Comparison of ENCODE assay signal across 16 mouse cellular contexts in genomic region chr4:148978221-148978855, GRCm38 (mm10).
DNase-seq lines count a peak whose midpoint lies in the region; ATAC-seq and TF ChIP-seq lines count a peak whose summit lies in the region.
"Had no signal": no experiment of that assay in that cellular context is flagged by ENCODE, and none has a peak within 500 bp of the region (broad histone marks: within the 10 kb centered on the region; RNA-seq: fewer than 3 reads in every experiment).

No protein-coding gene starts in this region.

- no peak overlapping the region for H3K4me3 ChIP-seq in heart, embryonic 13.5 days
- H3K4me3 ChIP-seq in lung, embryonic 15.5 days: no peak overlapping the region
- no peak overlapping the region for H3K4me3 ChIP-seq in embryonic facial prominence, embryonic 15.5 days (replicated peaks)
- H3K4me3 ChIP-seq in stomach, embryonic 16.5 days (replicated peaks; ENCODE audit: low read length): no peak overlapping the region
- no peak overlapping the region for H3K4me3 ChIP-seq in liver, postnatal 0 days (ENCODE audit: low read depth, low read length)
- H3K4me3 ChIP-seq: liver, embryonic 15.5 days; midbrain, embryonic 10.5 days had no signal

- peak overlapping the region; percentile 42 for H3K27ac ChIP-seq in heart, embryonic 13.5 days (replicated peaks)
- peak overlapping the region; percentile 49 for H3K27ac ChIP-seq in lung, embryonic 15.5 days
- peak overlapping the region; percentile 17; the same call in 1 of the 2 replicates for H3K27ac ChIP-seq in embryonic facial prominence, embryonic 15.5 days (replicated peaks)
- H3K27ac ChIP-seq in stomach, embryonic 16.5 days (ENCODE audit: low read length): peak overlapping the region; percentile 60
- H3K27ac ChIP-seq in liver, postnatal 0 days (ENCODE audit: low read depth): no peak overlapping the region
- H3K27ac ChIP-seq: liver, embryonic 15.5 days; midbrain, embryonic 10.5 days had no signal

- no peak for DNase-seq in heart, postnatal 25 days (ENCODE audit: low spot score)
- no peak for DNase-seq in lung, postnatal 25 days (ENCODE audit: low spot score)
- DNase-seq in liver, postnatal 0 days: no peak
- DNase-seq in adrenal gland, postnatal 14 days: no peak
- DNase-seq: cerebellum, postnatal 25 days; gastrocnemius, postnatal 36 days; heart, postnatal 10 days; kidney, adult 11 months; kidney, postnatal 4 days; thymus, postnatal 36 days had no signal

- TF ChIP-seq EP300 in liver, postnatal 0 days (IDR thresholded peaks at IDR 0.05; ENCODE audit: low read depth): no peak

- H3K27me3 ChIP-seq in heart, embryonic 13.5 days (replicated peaks): no peaks in the 10 kb centered on the region
- H3K27me3 ChIP-seq in lung, embryonic 15.5 days: no peaks in the 10 kb centered on the region
- H3K27me3 ChIP-seq in embryonic facial prominence, embryonic 15.5 days: no peaks in the 10 kb centered on the region
- H3K27me3 ChIP-seq in stomach, embryonic 16.5 days (ENCODE audit: control insufficient read depth, insufficient read depth, low read length): no peaks in the 10 kb centered on the region
- H3K27me3 ChIP-seq in liver, postnatal 0 days (ENCODE audit: insufficient read depth, low read length): no peaks in the 10 kb centered on the region
- H3K27me3 ChIP-seq: liver, embryonic 15.5 days had no signal

- whole genome bisulfite sequencing in heart, embryonic 13.5 days: 62% methylated on average over 9 of the region's 9 CpGs
- 41% methylated on average over 9 of the region's 9 CpGs for WGBS in lung, embryonic 15.5 days
- 47% methylated on average over 9 of the region's 9 CpGs for WGBS in embryonic facial prominence, embryonic 15.5 days
- WGBS in stomach, embryonic 16.5 days: 67% methylated on average over 9 of the region's 9 CpGs
- 75% methylated on average over 9 of the region's 9 CpGs for WGBS in liver, postnatal 0 days (ENCODE audit: insufficient replicate concordance)

- intact Hi-C loops in heart, postnatal 25 days (cut with DNase I): no loop called here

- no peak overlapping the region for H3K9ac ChIP-seq in heart, embryonic 13.5 days
- no peak overlapping the region for H3K9ac ChIP-seq in lung, embryonic 15.5 days
- H3K9ac ChIP-seq in embryonic facial prominence, embryonic 15.5 days: no peak overlapping the region
- no peak overlapping the region for H3K9ac ChIP-seq in stomach, embryonic 16.5 days (ENCODE audit: low read length)
- no peak overlapping the region for H3K9ac ChIP-seq in liver, postnatal 0 days (replicated peaks)
- H3K9ac ChIP-seq: liver, embryonic 15.5 days had no signal

- H3K4me2 ChIP-seq in heart, embryonic 13.5 days: no peak overlapping the region
- H3K4me2 ChIP-seq in lung, embryonic 15.5 days: no peak overlapping the region
- no peak overlapping the region for H3K4me2 ChIP-seq in embryonic facial prominence, embryonic 15.5 days (replicated peaks)
- no peak overlapping the region for H3K4me2 ChIP-seq in stomach, embryonic 16.5 days (ENCODE audit: low read depth, low read length)
- H3K4me2 ChIP-seq in liver, postnatal 0 days (ENCODE audit: low read depth, low read length): no peak overlapping the region
- H3K4me2 ChIP-seq: liver, embryonic 15.5 days had no signal

- no peak for ATAC-seq in heart, embryonic 13.5 days (ENCODE audit: extremely low read depth, insufficient number of reproducible peaks, low FRiP score, low TSS enrichment)
- peak; percentile 47; the same call in 1 of the 2 replicates for ATAC-seq in lung, embryonic 15.5 days (ENCODE audit: borderline replicate concordance, extremely low read depth, low FRiP score, low TSS enrichment)
- ATAC-seq in embryonic facial prominence, embryonic 15.5 days (ENCODE audit: insufficient number of reproducible peaks, low FRiP score, low TSS enrichment, low read depth): no peak
- no peak for ATAC-seq in stomach, embryonic 16.5 days (ENCODE audit: insufficient read depth, low FRiP score)
- no peak for ATAC-seq in liver, postnatal 0 days

- peaks cover 60% of the 10 kb centered on the region for H3K4me1 ChIP-seq in heart, embryonic 13.5 days
- H3K4me1 ChIP-seq in lung, embryonic 15.5 days: peaks cover 12% of the 10 kb centered on the region
- peaks cover 28% of the 10 kb centered on the region for H3K4me1 ChIP-seq in embryonic facial prominence, embryonic 15.5 days
- no peaks in the 10 kb centered on the region for H3K4me1 ChIP-seq in stomach, embryonic 16.5 days (ENCODE audit: control insufficient read depth, insufficient read depth, low read length)
- H3K4me1 ChIP-seq in liver, postnatal 0 days (ENCODE audit: insufficient read depth): no peaks in the 10 kb centered on the region; the same call in 1 of the 2 replicates
- H3K4me1 ChIP-seq: liver, embryonic 15.5 days had no signal

- no peaks in the 10 kb centered on the region for H3K9me3 ChIP-seq in heart, embryonic 13.5 days
- no peaks in the 10 kb centered on the region for H3K9me3 ChIP-seq in lung, embryonic 15.5 days
- no peaks in the 10 kb centered on the region for H3K9me3 ChIP-seq in embryonic facial prominence, embryonic 15.5 days (replicated peaks)
- H3K9me3 ChIP-seq in stomach, embryonic 16.5 days (replicated peaks; ENCODE audit: control insufficient read depth, low read length): no peaks in the 10 kb centered on the region
- no peaks in the 10 kb centered on the region for H3K9me3 ChIP-seq in liver, postnatal 0 days (ENCODE audit: low read length)
- H3K9me3 ChIP-seq: liver, embryonic 15.5 days; midbrain, embryonic 10.5 days had no signal

- no peak for TF ChIP-seq CTCF in liver, postnatal 0 days (IDR thresholded peaks at IDR 0.05; ENCODE audit: low read depth)

- H3K36me3 ChIP-seq in heart, embryonic 13.5 days: peaks cover 11% of the 10 kb centered on the region
- peaks cover under 1% of the 10 kb centered on the region; the same call in 1 of the 2 replicates for H3K36me3 ChIP-seq in lung, embryonic 15.5 days
- peaks cover 1% of the 10 kb centered on the region; the same call in 1 of the 2 replicates for H3K36me3 ChIP-seq in embryonic facial prominence, embryonic 15.5 days
- H3K36me3 ChIP-seq in stomach, embryonic 16.5 days (ENCODE audit: control insufficient read depth, insufficient read depth, low read length): no peaks in the 10 kb centered on the region
- 0 out of 2 replicates have a peak, but pooled peaks cover 3% of the 10 kb centered on the region for H3K36me3 ChIP-seq in liver, postnatal 0 days (replicated peaks; ENCODE audit: insufficient read depth, low read length)
